Mouse (Mus musculus) kidney, postnatal 0 days (tissue): ENCODE results near the gene Gm9821. TPM values are rescaled to one million over a fixed set of nuclear protein-coding genes. Genes with fewer than 3 reads are reported as not detected.

Experiments
- ATAC-seq: fragments of 200-750 bp; cut with Nextera tagmentation; replicated peaks from 2 replicates; pipeline ENCODE4 v1.8.0; 2017; ENCODE audit warnings: low read depth, moderate number of reproducible peaks, moderate TSS enrichment, moderate library complexity; ENCODE audit not compliant: low FRiP score
- DNase-seq: peaks from one replicate; pipeline ENCODE4 v3.0.0-alpha.2; 2016; ENCODE audit warnings: low spot score
- H3K27ac ChIP-seq: fragments of 300-500 bp; sonication (generic); 2 replicates; pipeline ENCODE4 v1.5.1; 2014; ENCODE audit warnings: mild to moderate bottlenecking
- H3K27me3 ChIP-seq: fragments of 300-500 bp; sonication (generic); 2 replicates; pipeline ENCODE4 v1.6.1; 2014; ENCODE audit warnings: low read length, mixed read lengths; ENCODE audit not compliant: insufficient read depth
- H3K36me3 ChIP-seq: fragments of 300-500 bp; sonication (generic); 2 replicates; pipeline ENCODE4 v1.6.1; 2014; ENCODE audit warnings: low read length, mixed read lengths; ENCODE audit not compliant: insufficient read depth
- H3K4me1 ChIP-seq: fragments of 300-500 bp; sonication (generic); replicated peaks from 2 replicates; pipeline ENCODE4 v1.6.1; 2014; ENCODE audit warnings: antibody characterized with exemption, low read length, mixed read lengths; ENCODE audit not compliant: insufficient read depth
- H3K4me2 ChIP-seq: fragments of 300-500 bp; sonication (generic); 2 replicates; pipeline ENCODE4 v1.6.1; 2014; ENCODE audit warnings: mild to moderate bottlenecking, low read length, moderate library complexity, mixed read lengths
- H3K4me3 ChIP-seq: fragments of 300-500 bp; sonication (generic); replicated peaks from 2 replicates; pipeline ENCODE4 v1.5.1; 2014; ENCODE audit warnings: low read depth, low read length
- H3K9ac ChIP-seq: fragments of 300-500 bp; sonication (generic); 2 replicates; pipeline ENCODE4 v1.6.1; 2014; ENCODE audit warnings: low read depth, low read length
- H3K9me3 ChIP-seq: fragments of 300-500 bp; sonication (generic); replicated peaks from 2 replicates; pipeline ENCODE4 v1.6.1; 2016; ENCODE audit warnings: low read length, inconsistent platforms, mixed read lengths
- CTCF ChIP-seq: IDR thresholded peaks from 2 replicates; pipeline ENCODE4 v1.5.1; 2016; ENCODE audit warnings: antibody characterized with exemption, low read depth, mild to moderate bottlenecking, moderate library complexity
- WGBS: fragments of 180-500 bp; shearing (Covaris S2); extraction: QIAGEN DNeasy Blood & Tissue Kit; methylation state at CpG from one replicate; pipeline ENCODE4 v1.1.7; 2014; 5-methylcytosine and 5-hydroxymethylcytosine counted together
- polyA plus RNA-seq: library from polyadenylated mRNA; unstranded; fragments of >200 nt; fragmentation: Nextera tagmentation; extraction: Ambion mirVana; gene quantifications from 2 replicates; pipeline ENCODE4 v1.2.1, GENCODE M21; 2015

The Gm9821 gene
- polyA plus RNA-seq, 1 experiment from 2014 or later = 0.12 TPM

GRCm38 (mm10) chr2:91929936-91930335 lies 15.6 kb upstream of the Gm9821 start:
- Histone ChIP-seq H3K4me1 (peaks cover 18% of the 10 kb centered on the region; the same call in 1 of the 2 replicates), H3K27ac (no peak overlapping the region), H3K4me3 (peak overlapping the region; percentile 55), H3K27me3 (no peaks in the 10 kb centered on the region), H3K36me3 (0 out of 2 replicates have a peak, but pooled peaks cover 8% of the 10 kb centered on the region), H3K4me2 (peak overlapping the region; percentile 70), H3K9ac (no peak overlapping the region), H3K9me3 (no peaks in the 10 kb centered on the region)
- WGBS = 18% methylated on average over 11 of the region's 12 CpGs
- TF ChIP-seq CTCF = peak; percentile 84
- DNase-seq (peak; percentile 83), ATAC-seq (no peak)

GRCm38 (mm10) chr2:91930761-91931291 lies 14.7 kb upstream of the Gm9821 start:
- ATAC-seq = 0 out of 2 replicates have a peak, but pooled peaks have one; percentile 3
- Histone ChIP-seq H3K4me3 (peak overlapping the region; percentile 55), H3K9ac (peak overlapping the region; percentile 79), H3K4me1 (peaks cover 18% of the 10 kb centered on the region; the same call in 1 of the 2 replicates), H3K27ac (peak overlapping the region; percentile 87), H3K36me3 (peaks cover 16% of the 10 kb centered on the region; the same call in 1 of the 2 replicates), H3K27me3 (no peaks in the 10 kb centered on the region), H3K4me2 (peak overlapping the region; percentile 70), H3K9me3 (no peaks in the 10 kb centered on the region)
- WGBS = 12% methylated on average over 23 of the region's 23 CpGs
- DNase-seq = no peak
- no peak; the same call in 1 of the 2 replicates for TF ChIP-seq CTCF

- ATAC-seq (peak; percentile 59), DNase-seq (peak; percentile 82)
- H3K27me3 ChIP-seq = no peaks in the 10 kb centered on the region
- peak overlapping the region; percentile 55 for H3K4me3 ChIP-seq
- H3K4me1 ChIP-seq = peaks cover 18% of the 10 kb centered on the region; the same call in 1 of the 2 replicates
- H3K27ac ChIP-seq = peak overlapping the region; percentile 87
- peaks cover 23% of the 10 kb centered on the region for H3K36me3 ChIP-seq
- H3K4me2 ChIP-seq = peak overlapping the region; percentile 70
- WGBS = 3% methylated on average over 49 of the region's 50 CpGs
- TF ChIP-seq CTCF = no peak; the same call in 1 of the 2 replicates
- no peaks in the 10 kb centered on the region for H3K9me3 ChIP-seq
- peak overlapping the region; percentile 79 for H3K9ac ChIP-seq
Observed at GRCm38 (mm10) chr2:91931328-91932159, 14.0 kb upstream of the Gm9821 start.

GRCm38 (mm10) chr2:91932160-91932711 lies 13.3 kb upstream of the Gm9821 start, which contains the start of gene Mdk:
TSS of gene Mdk (minus strand) at chr2:91932297.
- peak within 1 kb of the TSS; percentile 79 for H3K9ac ChIP-seq
- 7% methylated on average over 16 of the region's 16 CpGs for WGBS
- H3K27ac ChIP-seq = peak within 1 kb of the TSS; percentile 87
- H3K4me1 ChIP-seq = peaks cover 18% of the 10 kb centered on the region; the same call in 1 of the 2 replicates
- H3K4me2 ChIP-seq = peak within 1 kb of the TSS; percentile 70
- H3K36me3 ChIP-seq = peaks cover 30% of the 10 kb centered on the region
- H3K27me3 ChIP-seq = no peaks in the 10 kb centered on the region
- H3K9me3 ChIP-seq = no peaks in the 10 kb centered on the region
- no peak for TF ChIP-seq CTCF
- ATAC-seq = no peak
- peak within 1 kb of the TSS; percentile 55 for H3K4me3 ChIP-seq
- DNase-seq = no peak

- H3K27me3 ChIP-seq = no peaks in the 10 kb centered on the region
- WGBS = 22% methylated on average over 6 of the region's 6 CpGs
- peaks cover 36% of the 10 kb centered on the region for H3K36me3 ChIP-seq
- DNase-seq (no peak), ATAC-seq (no peak)
- no peak overlapping the region for H3K9ac ChIP-seq
- H3K4me3 ChIP-seq = no peak overlapping the region
- TF ChIP-seq CTCF = no peak
- no peaks in the 10 kb centered on the region for H3K9me3 ChIP-seq
- no peak overlapping the region for H3K4me2 ChIP-seq
- no peak overlapping the region for H3K27ac ChIP-seq
- peaks cover 18% of the 10 kb centered on the region; the same call in 1 of the 2 replicates for H3K4me1 ChIP-seq
Observed at GRCm38 (mm10) chr2:91932737-91933350, 12.7 kb upstream of the Gm9821 start.

GRCm38 (mm10) chr2:91933471-91933870 lies 12.0 kb upstream of the Gm9821 start:
- no peak for TF ChIP-seq CTCF
- H3K27ac ChIP-seq = peak overlapping the region; percentile 25; the same call in 1 of the 2 replicates
- H3K9ac ChIP-seq = no peak overlapping the region
- no peak overlapping the region for H3K4me2 ChIP-seq
- peaks cover 43% of the 10 kb centered on the region for H3K36me3 ChIP-seq
- no peak overlapping the region for H3K4me3 ChIP-seq
- no peaks in the 10 kb centered on the region for H3K9me3 ChIP-seq
- no peaks in the 10 kb centered on the region for H3K27me3 ChIP-seq
- peaks cover 18% of the 10 kb centered on the region; the same call in 1 of the 2 replicates for H3K4me1 ChIP-seq
- DNase-seq = no peak
- no peak for ATAC-seq
- 41% methylated on average over 9 of the region's 9 CpGs for WGBS
